Mouse (Mus musculus) small intestine, adult 2 months (tissue): ENCODE data around the gene S100a7a.

Experiments used
- CTCF ChIP-seq: fragments of 200-500 bp; IDR thresholded peaks from 2 replicates; pipeline ENCODE4 v1.5.1; 2012; ENCODE audit warnings: low read depth, mild to moderate bottlenecking, control low read depth, inconsistent platforms, low read length, moderate library complexity, mixed read lengths; ENCODE audit not compliant: insufficient replicate concordance, insufficient read length; ENCODE audit errors: extremely low read depth
- POLR2A ChIP-seq: fragments of 200-500 bp; IDR thresholded peaks from 2 replicates; pipeline ENCODE4 v1.6.1; 2012; ENCODE audit warnings: low read depth, mild to moderate bottlenecking, control low read depth, inconsistent platforms, low read length, moderate library complexity

DNA sequence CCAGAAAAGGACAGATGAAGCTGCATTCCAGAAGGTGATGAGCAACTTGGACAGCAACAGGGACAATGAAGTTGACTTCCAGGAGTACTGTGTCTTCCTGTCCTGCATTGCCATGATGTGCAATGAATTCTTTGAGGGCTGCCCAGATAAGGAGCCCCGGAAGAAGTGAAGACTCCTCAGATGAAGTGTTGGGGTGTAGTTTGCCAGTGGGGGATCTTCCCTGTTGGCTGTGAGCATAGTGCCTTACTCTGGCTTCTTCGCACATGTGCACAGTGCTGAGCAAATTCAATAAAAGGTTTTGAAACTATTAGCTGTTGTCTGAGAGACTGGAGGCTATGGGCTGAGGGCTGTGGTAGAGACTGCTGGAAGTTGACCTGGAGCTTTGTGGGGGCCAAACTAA is 48.1 kb upstream of the S100a7a start:
- TF ChIP-seq POLR2A (no peak), CTCF (no peak)
